Mouse (Mus musculus): ENCODE results near the gene Mrpl11.
A peak's percentile ranks its signal among the peaks of the same experiment; 100 is the strongest.
"Not testable (repeated sequence)": the region's sequence is repeated elsewhere in the genome, so short reads cannot be mapped to it uniquely, and the experiment has no call there.

The Mrpl11 gene

GRCm38 (mm10) chr19:4961928-4962601, at the start of gene Mrpl11:
Gene Mrpl11 (plus strand): TSS chr19:4962147.
- DNase-seq (ENCODE audit: low read depth, low spot score): peak; percentile 96

- DNase-seq (ENCODE audit: low read depth, low spot score): no peak
These were observed 45.9 kb upstream of the Mrpl11 start for GRCm38 (mm10) chr19:4915924-4916603.

- no peak for DNase-seq (ENCODE audit: low read depth, low spot score)
These were observed 45.1 kb upstream of the Mrpl11 start for GRCm38 (mm10) chr19:4916827-4917226.

- no peak for DNase-seq (ENCODE audit: low read depth, low spot score)
These were observed 42.3 kb upstream of the Mrpl11 start for GRCm38 (mm10) chr19:4919652-4920051.

- DNase-seq (ENCODE audit: low read depth, low spot score): peak; percentile 88
These were observed 36.7 kb upstream of the Mrpl11 start for GRCm38 (mm10) chr19:4925121-4925860.

GRCm38 (mm10) chr19:4927904-4928531, 33.9 kb upstream of the Mrpl11 start, which contains the start of gene Dpp3:
Gene Dpp3 (minus strand): TSS chr19:4928287.
- DNase-seq (ENCODE audit: low read depth, low spot score): peak; percentile 99

- DNase-seq (ENCODE audit: low read depth, low spot score): no peak
These were observed 33.2 kb upstream of the Mrpl11 start for GRCm38 (mm10) chr19:4928781-4929180.

- no peak for DNase-seq (ENCODE audit: low read depth, low spot score)
These were observed 25.1 kb upstream of the Mrpl11 start for GRCm38 (mm10) chr19:4936896-4937295.

GRCm38 (mm10) chr19:4937444-4938310, 24.3 kb upstream of the Mrpl11 start:
- peak; percentile 31 for DNase-seq (ENCODE audit: low read depth, low spot score)

- peak; percentile 90 for DNase-seq (ENCODE audit: low read depth, low spot score)
These were observed 19.2 kb upstream of the Mrpl11 start, which contains the start of gene Peli3 for GRCm38 (mm10) chr19:4942551-4943252. Gene Peli3 (minus strand): TSS chr19:4943127.

- no peak for DNase-seq (ENCODE audit: low read depth, low spot score)
These were observed 18.7 kb upstream of the Mrpl11 start for GRCm38 (mm10) chr19:4943253-4943588.

GRCm38 (mm10) chr19:4945540-4945939, 16.4 kb upstream of the Mrpl11 start:
- peak; percentile 68 for DNase-seq (ENCODE audit: low read depth, low spot score)

GRCm38 (mm10) chr19:4948641-4949040, 13.3 kb upstream of the Mrpl11 start:
- not testable (repeated sequence) for DNase-seq (ENCODE audit: low read depth, low spot score)

- peak; percentile 77 for DNase-seq (ENCODE audit: low read depth, low spot score)
These were observed 6.3 kb downstream of the Mrpl11 start for GRCm38 (mm10) chr19:4968236-4968635.

GRCm38 (mm10) chr19:4981767-4982166, 19.8 kb downstream of the Mrpl11 start:
- peak; percentile 78 for DNase-seq (ENCODE audit: low read depth, low spot score)

GRCm38 (mm10) chr19:4989013-4989412, 27.1 kb downstream of the Mrpl11 start:
- peak; percentile 91 for DNase-seq (ENCODE audit: low read depth, low spot score)

- DNase-seq (ENCODE audit: low read depth, low spot score): no peak
These were observed 27.7 kb downstream of the Mrpl11 start for GRCm38 (mm10) chr19:4989434-4990255.

GRCm38 (mm10) chr19:4990256-4990625, 28.3 kb downstream of the Mrpl11 start, which contains the start of gene Npas4:
Gene Npas4 (minus strand): TSS chr19:4990316.
- DNase-seq (ENCODE audit: low read depth, low spot score): no peak

- DNase-seq (ENCODE audit: low read depth, low spot score): no peak
These were observed 28.8 kb downstream of the Mrpl11 start for GRCm38 (mm10) chr19:4990716-4991115.
